Mouse (Mus musculus) ES-Bruce4 (cell line): ENCODE measurements around the gene Plcxd3.

Experiments
- CTCF ChIP-seq: IDR thresholded peaks from one replicate; pipeline ENCODE4 v1.8.1; 2011; ENCODE audit warnings: low read depth, low read length
- EP300 ChIP-seq: IDR thresholded peaks from 2 replicates; pipeline ENCODE4 v1.6.1; 2011; ENCODE audit warnings: low read depth, low read length; ENCODE audit not compliant: insufficient read depth

- no peak for TF ChIP-seq CTCF
- no peak for TF ChIP-seq EP300
Measured at GRCm38 (mm10) chr15:4378766-4379165, 3.5 kb downstream of the Plcxd3 start.
